Mouse (Mus musculus): ENCODE measurements at regions not wholly inside any gene's neighbourhood (a gene's known extent, or its start where the extent isn't known, plus 50 kb on each side); places are given as distances from the start of the nearest gene placed in this dataset.
"Not testable (repeated sequence)": the region's sequence is repeated elsewhere in the genome, so short reads cannot be mapped to it uniquely, and the experiment has no call there.

DNA sequence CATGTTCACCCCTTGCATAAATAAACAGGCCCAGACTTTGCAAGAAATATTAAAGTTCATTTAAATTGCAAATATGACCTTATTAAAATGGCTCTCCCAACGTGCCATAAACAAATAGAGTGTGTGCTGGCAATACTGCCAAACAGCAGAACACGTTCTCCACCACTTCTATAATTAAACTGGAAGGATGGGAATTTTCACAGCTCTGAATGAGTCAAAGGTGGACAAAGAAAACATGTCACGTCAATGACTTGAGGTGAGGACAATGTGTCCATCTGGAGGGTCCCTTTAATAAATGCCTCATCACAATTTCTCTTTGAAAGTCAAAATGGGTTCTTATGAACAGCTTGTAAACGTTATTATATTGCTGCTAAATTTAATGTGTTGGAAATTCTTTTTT is 114.8 kb downstream of the Galc start:
- no peak for DNase-seq (ENCODE audit: low spot score in 2 of 2)

- DNase-seq (ENCODE audit: low spot score in 2 of 2) = no peak
Observed at GRCm38 (mm10) chr12:98143170-98143569, 116.1 kb downstream of the Galc start.

GRCm38 (mm10) chr12:98139906-98140305 is 119.4 kb downstream of the Galc start:
- not testable (repeated sequence) for DNase-seq (ENCODE audit: low spot score in 2 of 2)

- DNase-seq (ENCODE audit: low spot score in 2 of 2) = no peak
Observed at GRCm38 (mm10) chr12:98131276-98131675, 128.0 kb downstream of the Galc start.

GRCm38 (mm10) chr12:98123541-98123940 is 135.7 kb downstream of the Galc start:
- no peak for DNase-seq (ENCODE audit: low spot score in 2 of 2)

DNA sequence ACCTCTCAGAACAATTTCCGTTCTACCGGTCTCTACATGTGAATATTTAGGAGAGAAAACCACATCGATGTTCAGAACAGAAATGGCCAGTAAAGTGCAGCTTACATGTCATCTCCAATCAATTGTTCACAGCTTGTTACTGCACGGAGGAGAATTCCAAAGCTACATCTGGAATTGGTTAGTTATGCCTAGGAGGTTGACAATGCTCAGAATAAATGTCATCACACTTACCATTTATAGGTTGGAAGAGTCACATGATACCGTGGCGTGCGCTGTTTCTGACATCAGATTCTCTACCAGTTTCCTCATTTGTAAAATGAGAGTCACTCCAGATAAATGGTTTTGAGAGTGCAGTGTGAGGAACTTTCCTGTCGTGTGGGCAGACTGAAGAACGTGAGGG is 151.2 kb downstream of the Galc start:
- DNase-seq (ENCODE audit: low spot score in 2 of 2) = no peak

DNA sequence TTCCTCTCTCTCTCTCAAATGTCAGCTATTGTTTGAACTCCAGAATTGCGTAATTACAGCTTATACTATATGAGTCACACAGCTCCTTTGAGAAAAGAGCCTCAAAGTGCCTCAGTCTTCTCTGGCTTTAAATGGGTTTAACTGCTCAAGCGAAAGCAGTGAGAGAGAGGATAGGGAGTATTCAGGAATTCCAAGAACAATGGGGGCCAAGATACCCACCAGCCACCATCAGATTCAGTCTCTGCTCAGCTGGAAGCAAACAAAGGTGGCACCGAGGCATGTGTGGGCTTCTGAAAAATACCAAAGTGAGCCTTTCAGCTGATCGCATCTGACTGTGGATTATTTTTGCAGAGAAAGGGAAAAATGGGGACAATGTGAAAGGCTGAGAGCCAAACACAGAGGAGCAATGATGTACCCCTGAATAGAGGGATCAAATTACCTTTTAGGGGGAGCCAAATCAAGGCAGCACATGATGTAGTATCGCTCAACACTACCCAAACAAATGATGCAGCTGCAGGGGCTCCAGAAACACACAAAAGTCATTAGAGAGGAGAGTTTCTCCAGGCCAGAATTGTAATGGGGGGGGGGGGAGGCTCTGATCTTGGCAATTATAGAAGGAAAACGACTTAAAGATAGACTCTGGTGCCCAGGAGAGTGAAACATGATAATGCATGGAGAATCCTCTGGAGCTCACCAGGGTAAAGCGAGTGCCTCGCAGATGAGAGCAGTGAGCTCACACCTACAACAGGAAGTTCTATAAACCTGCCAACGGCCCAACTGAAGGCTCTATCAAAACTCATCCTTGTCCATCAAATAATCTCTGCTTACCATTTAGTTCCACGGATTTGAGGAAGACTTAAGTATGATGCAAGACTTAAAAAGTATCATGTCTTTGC is 152.2 kb downstream of the Galc start:
- peak in 1 of 2 experiments; percentile 15 for DNase-seq (ENCODE audit: low spot score in 2 of 2)

DNA sequence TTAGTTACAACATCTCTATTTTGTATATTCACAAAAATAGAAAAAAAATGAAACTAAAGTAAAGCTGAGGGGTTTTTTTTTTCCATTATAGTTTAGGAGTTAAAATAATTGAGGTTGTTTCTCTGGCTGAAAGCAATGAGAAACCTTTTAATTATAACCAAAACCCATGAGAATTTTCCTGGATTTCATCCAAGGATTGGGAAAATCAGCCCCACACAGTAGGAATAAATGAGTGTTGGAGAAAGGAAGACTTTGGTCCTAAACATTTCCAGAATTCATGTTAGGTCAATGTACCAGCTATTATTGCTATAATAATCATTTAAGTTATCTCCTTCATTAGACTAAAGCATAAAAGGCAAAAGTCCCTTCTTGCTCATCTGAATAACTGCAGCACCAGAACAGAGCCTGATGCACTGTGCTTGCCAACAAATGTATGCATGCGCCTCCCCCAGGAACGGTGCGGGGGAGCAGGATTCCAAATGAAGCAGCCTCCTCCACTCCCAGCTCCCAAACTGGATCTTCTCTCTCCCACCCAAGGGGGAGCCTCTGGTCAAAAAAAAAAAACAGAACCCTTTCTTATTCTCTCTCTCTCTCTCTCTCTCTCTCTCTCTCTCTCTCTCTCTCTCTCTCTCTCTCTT is 153.0 kb downstream of the Galc start:
- DNase-seq (ENCODE audit: low spot score in 2 of 2) = peak; percentile 80 to 84

GRCm38 (mm10) chr12:98105749-98106148 is 153.5 kb downstream of the Galc start:
- DNase-seq (ENCODE audit: low spot score in 2 of 2) = no peak

- DNase-seq (ENCODE audit: low spot score in 2 of 2) = no peak
Observed at GRCm38 (mm10) chr12:98090171-98090570, 169.1 kb downstream of the Galc start.

DNA sequence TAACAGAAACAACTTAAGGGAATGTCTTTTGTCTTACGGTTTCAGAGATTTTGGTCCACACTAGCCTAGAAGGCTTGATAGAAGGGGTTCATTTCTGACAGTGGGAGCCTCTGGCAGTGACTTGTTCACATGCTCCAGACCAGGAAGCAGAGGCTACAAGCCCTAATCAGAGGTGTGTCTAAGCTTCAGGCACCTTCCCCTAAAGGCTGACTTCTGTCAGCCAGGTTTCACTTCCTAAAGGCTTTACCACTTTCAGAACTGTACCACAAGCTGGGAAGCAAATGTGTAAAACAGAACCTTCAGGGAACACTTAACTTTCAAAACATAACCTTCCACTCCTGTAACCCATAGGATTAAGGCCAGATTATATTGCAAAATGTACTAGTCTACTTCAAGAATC is 180.9 kb downstream of the Galc start:
- DNase-seq (ENCODE audit: low spot score in 2 of 2) = no peak

DNA sequence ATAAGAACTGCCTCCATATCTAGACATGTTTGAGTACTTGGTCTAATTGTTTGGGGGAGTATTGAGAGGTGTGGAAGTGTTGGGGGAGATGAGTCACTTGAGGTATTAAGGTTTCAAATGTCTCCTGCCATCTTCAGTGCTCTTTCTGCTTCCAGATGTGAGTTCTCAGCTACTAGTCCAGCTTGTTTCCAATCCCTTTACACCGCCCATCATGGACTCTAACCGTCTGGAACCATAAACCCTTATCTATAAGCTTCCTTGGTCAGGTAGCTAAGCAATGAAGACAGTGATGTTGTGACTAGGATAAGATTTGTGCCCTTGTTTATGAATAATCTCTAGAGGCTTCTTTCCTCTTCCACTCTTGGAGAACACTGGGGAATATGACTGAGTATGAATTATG is 183.7 kb downstream of the Galc start:
- no peak for DNase-seq (ENCODE audit: low spot score in 2 of 2)

GRCm38 (mm10) chr12:98069110-98069509 is 190.1 kb downstream of the Galc start:
- no peak for DNase-seq (ENCODE audit: low spot score in 2 of 2)

DNA sequence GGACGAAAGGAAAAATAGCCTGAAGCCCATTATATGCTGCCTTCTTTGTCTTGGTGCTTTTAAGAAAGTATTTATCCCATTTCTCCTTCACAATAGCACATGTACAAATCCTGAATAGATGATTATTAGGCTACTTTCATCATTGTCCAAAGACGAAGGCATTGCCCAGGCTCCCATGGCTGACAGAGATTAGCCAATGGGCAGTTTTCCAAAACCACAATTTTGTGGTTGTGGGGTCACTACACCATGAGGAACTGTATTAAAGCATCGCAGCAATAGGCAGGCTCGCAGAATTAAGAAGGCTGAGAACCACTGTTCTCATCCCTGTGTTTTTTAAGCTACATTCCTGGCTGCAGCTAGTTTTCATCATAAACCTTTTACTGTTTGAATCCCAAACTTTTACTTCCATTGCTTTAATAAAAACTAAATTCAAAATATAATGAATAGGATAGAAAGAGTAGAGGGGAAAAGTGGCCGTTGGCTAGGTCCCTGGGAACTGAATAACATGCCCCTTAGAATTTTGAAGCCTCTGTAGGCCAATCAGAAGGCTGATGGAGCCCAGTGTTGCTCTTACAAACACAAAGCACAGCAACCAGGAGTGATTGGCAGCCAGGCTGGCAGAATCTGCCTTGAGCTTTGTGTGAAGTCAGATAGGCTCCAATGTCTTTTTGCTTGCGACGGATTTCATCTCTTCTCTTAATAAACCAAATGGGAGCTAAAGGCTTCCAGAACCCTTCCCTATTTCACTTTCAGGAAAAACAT is 199.7 kb downstream of the Galc start:
- no peak for DNase-seq (ENCODE audit: low spot score in 2 of 2)

GRCm38 (mm10) chr12:98058977-98059376 is 200.3 kb downstream of the Galc start:
- no peak for DNase-seq (ENCODE audit: low spot score in 2 of 2)

DNA sequence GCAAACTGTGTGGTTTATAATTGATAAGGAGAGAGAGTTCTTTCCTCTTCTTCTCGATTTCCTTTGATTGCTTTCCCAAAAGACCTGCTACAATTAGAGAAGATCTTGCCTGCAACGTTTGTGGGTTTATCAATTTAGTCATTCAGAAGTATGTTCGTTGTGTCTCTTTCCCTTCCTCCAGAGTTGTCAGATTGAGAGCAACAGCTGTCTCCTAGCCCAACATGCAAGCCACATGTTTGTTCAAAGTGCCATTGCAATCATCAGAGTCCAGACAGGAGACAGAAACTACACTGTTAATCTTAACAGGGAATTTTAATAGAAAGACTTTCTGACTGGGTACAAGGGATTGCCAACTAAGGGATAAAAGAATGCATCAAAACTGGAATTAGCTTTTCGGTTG is 208.3 kb downstream of the Galc start:
- DNase-seq (ENCODE audit: low spot score in 2 of 2) = no peak

GRCm38 (mm10) chr12:98050500-98050899 is 208.8 kb downstream of the Galc start:
- peak in 1 of 2 experiments; percentile 15 for DNase-seq (ENCODE audit: low spot score in 2 of 2)

GRCm38 (mm10) chr12:98050057-98050456 is 209.2 kb downstream of the Galc start:
- DNase-seq (ENCODE audit: low spot score in 2 of 2) = no peak

GRCm38 (mm10) chr12:98047765-98048164 is 211.5 kb downstream of the Galc start:
- no peak for DNase-seq (ENCODE audit: low spot score in 2 of 2)

DNA sequence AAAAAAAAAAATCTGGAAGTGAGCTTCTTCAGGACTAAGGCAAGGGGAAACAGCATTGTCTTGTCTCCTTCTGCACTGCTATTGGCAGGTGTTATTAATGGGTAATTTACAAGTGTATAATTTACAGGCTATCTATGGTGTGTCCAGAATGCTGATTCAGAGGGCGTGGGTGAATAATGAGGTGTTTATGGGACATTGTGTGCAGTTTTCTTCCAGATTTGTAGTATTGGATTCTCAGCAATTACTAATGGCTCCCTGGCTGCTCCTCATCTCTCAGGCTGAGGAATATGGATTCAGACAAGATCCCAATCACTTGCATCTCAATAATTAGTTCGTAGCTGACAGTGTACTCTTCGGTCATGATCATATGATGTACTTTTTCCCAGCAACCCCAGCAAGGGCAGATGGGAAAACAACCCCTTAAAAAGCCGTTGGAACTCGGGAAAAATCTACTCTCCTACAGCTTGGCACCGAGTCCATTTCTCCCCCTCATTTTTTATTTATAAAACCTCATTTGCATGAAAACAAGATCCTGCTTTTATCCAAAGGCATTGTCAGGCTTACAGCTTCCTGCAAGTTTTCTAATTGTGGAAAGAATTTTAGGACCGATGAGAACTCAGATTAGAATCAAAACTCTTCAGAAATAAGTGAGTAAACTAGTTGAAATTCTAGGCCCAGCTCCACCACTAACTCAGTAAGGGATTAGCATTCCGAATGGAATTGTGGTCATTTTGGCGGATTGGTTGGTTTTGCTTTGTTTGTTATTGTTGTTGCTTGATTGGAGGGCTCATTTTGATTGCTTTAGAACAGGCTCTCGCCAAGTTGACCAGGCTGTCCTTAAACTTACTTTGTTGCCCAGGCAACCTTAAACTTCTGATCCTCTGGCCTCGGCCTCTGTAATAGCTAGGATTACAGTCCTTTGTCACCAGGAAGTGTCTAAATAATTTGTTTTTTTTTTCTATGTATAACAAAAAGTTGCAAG is 212.5 kb downstream of the Galc start:
- DNase-seq (ENCODE audit: low spot score in 2 of 2) = peak; percentile 52 to 53

- no peak for DNase-seq (ENCODE audit: low spot score in 2 of 2)
Observed at GRCm38 (mm10) chr12:98045784-98046458, 213.3 kb downstream of the Galc start.

Measured in right cerebral cortex, adult 2 months (tissue).